Mouse (Mus musculus) embryonic fibroblast, embryonic 13.5 days (primary cell): ENCODE measurements around the gene Ccdc149. TPM values are rescaled to one million over a fixed set of nuclear protein-coding genes. Genes with fewer than 3 reads are reported as not detected.

ENCODE experiments used
- H3K27ac ChIP-seq: 2 replicates; pipeline ENCODE4 v1.5.1; 2012; ENCODE audit warnings: low read length, control low read depth, inconsistent platforms; ENCODE audit not compliant: insufficient read depth
- H3K4me1 ChIP-seq: 2 replicates; pipeline ENCODE4 v1.6.1; 2011; ENCODE audit warnings: low read length; ENCODE audit not compliant: control insufficient read depth, insufficient read depth
- H3K4me3 ChIP-seq: 2 replicates; pipeline ENCODE4 v1.5.1; 2011; ENCODE audit warnings: mild to moderate bottlenecking, control low read depth, low read length; ENCODE audit not compliant: insufficient read depth
- CTCF ChIP-seq: IDR thresholded peaks from 2 replicates; pipeline ENCODE4 v1.5.1; 2011; ENCODE audit warnings: mild to moderate bottlenecking, control low read depth, low read length, moderate library complexity, borderline replicate concordance; ENCODE audit not compliant: insufficient read depth
- POLR2A ChIP-seq: IDR thresholded peaks from 2 replicates; pipeline ENCODE4 v1.6.1; 2011; ENCODE audit warnings: low read depth, mild to moderate bottlenecking, control low read depth, low read length, moderate library complexity
- polyA plus RNA-seq: library from polyadenylated mRNA; stranded (reverse); fragments of >200 nt; gene quantifications from 2 replicates; pipeline ENCODE4 v1.2.4, GENCODE M21; 2011; ENCODE audit warnings: low read depth; ENCODE audit not compliant: missing spikeins, insufficient read length

The Ccdc149 gene
- polyA plus RNA-seq, 1 experiment: 3.7 TPM

GRCm38 (mm10) chr5:52491496-52491895 lies 20.2 kb upstream of the Ccdc149 start:
- Histone ChIP-seq H3K4me3 (no peak overlapping the region), H3K27ac (no peak overlapping the region), H3K4me1 (no peaks in the 10 kb centered on the region; the same call in 1 of the 2 replicates)
- TF ChIP-seq POLR2A (no peak), CTCF (no peak)

GRCm38 (mm10) chr5:52487559-52488430 lies 16.5 kb upstream of the Ccdc149 start:
- H3K27ac ChIP-seq: no peak overlapping the region
- no peak for TF ChIP-seq CTCF
- no peak for TF ChIP-seq POLR2A
- no peaks in the 10 kb centered on the region for H3K4me1 ChIP-seq
- H3K4me3 ChIP-seq: no peak overlapping the region

- Histone ChIP-seq H3K4me3 (peak overlapping the region; percentile 10; the same call in 1 of the 2 replicates), H3K27ac (peak overlapping the region; percentile 10; the same call in 1 of the 2 replicates), H3K4me1 (no peaks in the 10 kb centered on the region)
- no peak for TF ChIP-seq POLR2A
- TF ChIP-seq CTCF: no peak
Measured at GRCm38 (mm10) chr5:52476826-52477225, 5.5 kb upstream of the Ccdc149 start.

- H3K27ac ChIP-seq: peak overlapping the region; percentile 10; the same call in 1 of the 2 replicates
- H3K4me1 ChIP-seq: no peaks in the 10 kb centered on the region
- peak overlapping the region; percentile 10 for H3K4me3 ChIP-seq
Measured at GRCm38 (mm10) chr5:52476292-52476701, 5.0 kb upstream of the Ccdc149 start.

GRCm38 (mm10) chr5:52473988-52474387 lies 2.7 kb upstream of the Ccdc149 start:
- H3K4me3 ChIP-seq: no peak overlapping the region
- H3K27ac ChIP-seq: no peak overlapping the region
- TF ChIP-seq POLR2A: no peak
- TF ChIP-seq CTCF: no peak
- no peaks in the 10 kb centered on the region for H3K4me1 ChIP-seq

More at GRCm38 (mm10) chr5:52476292-52476701, 5.0 kb upstream of the Ccdc149 start:
- no peak for TF ChIP-seq CTCF
- peak; percentile 71 for TF ChIP-seq POLR2A

- no peak overlapping the region for H3K27ac ChIP-seq
- TF ChIP-seq CTCF (no peak), POLR2A (no peak)
- H3K4me3 ChIP-seq: peak overlapping the region; percentile 58
- H3K4me1 ChIP-seq: no peaks in the 10 kb centered on the region
Measured at GRCm38 (mm10) chr5:52470551-52470950, 770 bp downstream of the Ccdc149 start.

- Histone ChIP-seq H3K27ac (no peak overlapping the region), H3K4me1 (no peaks in the 10 kb centered on the region), H3K4me3 (no peak overlapping the region)
- TF ChIP-seq CTCF (no peak), POLR2A (no peak)
Measured at GRCm38 (mm10) chr5:52467841-52468240, 3.5 kb downstream of the Ccdc149 start.

- H3K4me1 ChIP-seq: no peaks in the 10 kb centered on the region
- H3K4me3 ChIP-seq: no peak overlapping the region
- TF ChIP-seq CTCF: no peak
- no peak overlapping the region for H3K27ac ChIP-seq
Measured at GRCm38 (mm10) chr5:52462447-52462846, 8.9 kb downstream of the Ccdc149 start.

- Histone ChIP-seq H3K4me1 (no peaks in the 10 kb centered on the region), H3K27ac (no peak overlapping the region), H3K4me3 (no peak overlapping the region)
- TF ChIP-seq CTCF (no peak), POLR2A (no peak)
Measured at GRCm38 (mm10) chr5:52461434-52462124, 9.7 kb downstream of the Ccdc149 start.

- TF ChIP-seq CTCF: no peak
- no peak for TF ChIP-seq POLR2A
- no peak overlapping the region for H3K4me3 ChIP-seq
- H3K4me1 ChIP-seq: no peaks in the 10 kb centered on the region
- H3K27ac ChIP-seq: no peak overlapping the region
Measured at GRCm38 (mm10) chr5:52459308-52459707, 12.0 kb downstream of the Ccdc149 start.
